Mouse (Mus musculus) cerebellum, postnatal 14 days (tissue): ENCODE measurements at regions not wholly inside any gene's neighbourhood (a gene's known extent, or its start where the extent isn't known, plus 50 kb on each side); places are given as distances from the start of the nearest gene placed in this dataset.
A peak's percentile ranks its signal among the peaks of the same experiment; 100 is the strongest.

Source experiments
- DNase-seq, 2 experiments: peaks; one replicate each; pipeline ENCODE4 v3.0.0; 2021; ENCODE audit warnings: mixed read lengths in 2 of 2

DNA sequence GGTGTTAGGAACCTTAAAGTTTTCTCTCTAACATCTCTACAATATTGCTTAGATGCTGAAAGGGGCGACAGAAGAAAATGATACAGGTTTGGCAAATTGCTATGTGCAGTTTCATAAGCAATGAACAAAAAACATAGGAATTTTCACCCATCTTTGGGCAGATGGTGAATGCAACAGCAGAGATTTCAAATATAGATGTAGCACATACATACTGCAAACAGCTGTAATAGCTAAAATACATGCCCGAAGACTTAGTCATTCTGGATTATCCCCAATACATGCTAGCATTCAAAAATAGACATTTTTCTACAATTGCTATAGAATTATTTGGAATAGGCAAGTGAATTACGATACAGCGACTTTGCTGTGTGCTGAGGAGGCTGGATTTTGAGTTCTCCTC, 544.1 kb downstream of the D3Ertd751e start:
- no peak for DNase-seq

DNA sequence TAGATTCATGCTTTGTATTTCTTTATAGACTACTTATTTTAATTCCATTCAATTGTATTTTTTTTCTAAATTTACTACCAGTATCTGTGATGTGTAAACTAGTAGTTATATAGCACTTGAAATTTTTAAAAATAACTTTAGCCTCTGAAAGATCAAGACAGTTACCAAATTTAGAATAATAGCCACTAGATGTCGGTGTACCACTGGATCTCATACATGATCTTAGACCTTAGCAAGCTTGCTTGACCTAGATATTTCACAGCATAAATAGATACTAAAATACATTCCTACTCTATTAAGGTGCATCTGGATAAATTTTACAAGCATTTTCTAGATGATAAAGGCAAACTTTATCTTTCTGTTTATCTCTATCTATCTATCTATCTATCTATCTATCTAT, 570.0 kb downstream of the D3Ertd751e start:
- DNase-seq: no peak

DNA sequence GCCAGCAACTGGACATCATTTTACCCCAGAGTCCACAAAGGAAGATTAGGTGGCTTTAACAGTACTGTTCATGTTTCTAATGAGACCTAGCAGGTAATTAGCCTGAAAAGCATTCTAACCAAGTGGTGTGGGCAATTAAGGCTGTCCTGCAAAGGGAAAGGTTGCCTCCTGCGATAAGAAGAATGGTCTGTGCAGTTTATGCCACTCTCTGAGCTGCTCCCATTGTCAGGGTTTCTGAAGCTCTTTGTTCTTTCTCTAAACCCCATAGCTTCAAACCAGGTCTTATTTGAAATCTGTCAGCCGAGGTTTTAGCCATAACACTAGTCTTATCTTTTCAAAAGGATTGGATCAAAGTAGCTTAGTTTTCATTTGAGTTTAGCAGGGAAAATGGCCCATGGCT, 585.3 kb downstream of the D3Ertd751e start:
- DNase-seq: no peak

DNA sequence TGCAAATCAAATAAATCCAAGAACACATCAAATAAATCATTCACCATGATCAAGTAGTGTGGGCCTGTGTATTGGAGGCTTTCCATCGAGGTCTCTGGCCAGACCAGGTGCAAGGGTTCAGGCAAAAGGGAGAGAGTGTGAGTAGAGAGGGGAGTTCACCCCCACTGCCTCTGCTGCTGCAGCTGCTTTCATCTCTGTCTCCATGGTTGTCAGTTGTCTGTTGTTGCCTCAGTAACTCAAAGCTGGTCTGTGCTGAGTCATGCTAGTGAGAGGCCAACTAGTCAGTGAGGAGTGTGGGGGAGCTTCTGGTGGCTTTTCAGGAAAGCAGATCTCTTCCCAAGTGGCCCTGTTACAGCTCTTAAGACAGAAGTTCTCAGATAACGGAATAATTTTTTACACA, 600.4 kb downstream of the D3Ertd751e start:
- no peak for DNase-seq

DNA sequence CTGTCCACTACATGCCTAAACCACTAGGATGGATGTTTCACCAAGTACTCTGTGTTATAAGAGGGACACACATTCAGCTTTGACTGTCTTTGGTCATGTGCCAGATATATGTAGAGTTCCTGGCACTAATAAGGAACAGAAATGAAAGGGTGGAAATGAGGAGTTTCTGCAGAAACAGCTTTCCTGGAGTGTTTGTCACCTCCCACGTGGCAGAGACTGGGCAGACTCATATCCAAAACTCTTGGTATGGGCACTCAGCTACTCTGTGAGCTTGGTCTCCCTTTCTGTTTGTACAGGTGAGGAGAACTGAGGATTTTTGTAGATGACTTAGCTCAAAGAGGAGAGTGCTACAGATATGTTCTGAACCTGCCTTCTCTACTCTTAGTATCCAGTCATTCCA, 634.4 kb downstream of the D3Ertd751e start:
- no peak for DNase-seq

DNA sequence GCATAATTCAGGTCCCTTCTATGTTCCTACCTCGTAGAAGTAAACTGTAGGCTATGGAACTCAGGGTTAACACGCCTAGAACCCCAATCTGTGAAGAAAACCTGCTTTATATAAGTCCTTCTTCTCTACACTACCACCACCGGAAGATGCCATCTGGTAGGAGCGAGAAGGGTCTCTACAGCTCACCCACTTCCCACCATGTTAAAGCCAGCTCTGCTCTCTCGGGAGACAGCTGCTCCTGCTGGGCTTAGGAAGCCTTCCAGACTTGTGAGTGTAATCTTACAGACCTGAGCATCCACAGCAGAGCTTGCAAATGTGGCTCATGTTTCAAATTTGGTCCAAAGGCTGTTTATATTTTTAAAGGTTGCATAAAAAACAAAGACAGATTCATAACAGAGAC, 639.7 kb downstream of the D3Ertd751e start:
- peak; percentile 65 for DNase-seq

DNA sequence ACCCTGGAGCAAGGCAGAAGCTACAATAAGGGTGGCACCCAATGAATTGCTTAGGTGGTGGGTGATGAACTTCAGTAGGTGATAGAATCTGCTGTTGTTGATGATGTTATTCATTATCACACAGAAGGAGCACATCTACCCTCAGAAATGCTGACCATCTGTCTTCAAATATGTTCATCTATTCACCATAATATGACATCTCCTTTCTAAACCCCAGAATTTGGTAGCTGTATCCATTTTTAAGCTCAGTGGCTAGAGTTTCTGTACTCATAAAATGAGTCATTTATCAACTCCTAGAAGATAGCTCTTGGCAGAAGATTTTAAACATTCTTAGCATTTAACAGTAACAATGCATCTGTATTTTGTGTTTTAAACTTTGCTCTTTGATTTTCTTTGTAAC, 660.3 kb downstream of the D3Ertd751e start:
- DNase-seq: no peak

DNA sequence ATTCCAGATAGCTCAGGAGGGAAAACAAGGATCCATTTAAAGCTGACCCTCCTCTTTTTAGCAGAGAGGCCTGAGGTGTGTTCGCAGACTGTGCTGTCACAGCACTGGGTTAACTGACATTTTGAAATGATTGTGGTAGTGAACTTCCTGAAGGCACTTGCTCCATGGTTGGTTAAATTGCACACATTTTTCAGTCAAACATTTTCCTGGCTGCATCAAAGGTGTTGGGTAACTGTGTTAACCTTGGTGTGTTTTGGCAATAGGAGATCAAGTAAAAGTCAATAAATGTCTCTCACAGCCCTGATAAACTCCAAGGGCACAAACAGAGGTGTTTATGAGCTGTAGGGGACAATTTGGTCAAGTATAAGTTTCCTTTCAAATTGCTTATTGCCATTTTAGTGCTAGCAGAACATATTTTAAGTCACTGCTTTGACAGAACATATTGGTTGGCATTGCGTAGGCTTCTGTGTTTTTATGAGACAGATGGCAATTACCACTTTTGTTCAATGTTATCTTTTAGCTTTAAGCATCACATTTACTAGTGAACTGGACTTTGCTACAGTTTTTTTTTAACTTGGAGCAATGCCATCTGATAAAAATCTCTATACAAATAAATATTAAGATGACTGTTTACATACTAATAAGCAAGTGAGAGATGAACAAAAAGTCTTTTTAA, 666.7 kb downstream of the D3Ertd751e start:
- no peak for DNase-seq

DNA sequence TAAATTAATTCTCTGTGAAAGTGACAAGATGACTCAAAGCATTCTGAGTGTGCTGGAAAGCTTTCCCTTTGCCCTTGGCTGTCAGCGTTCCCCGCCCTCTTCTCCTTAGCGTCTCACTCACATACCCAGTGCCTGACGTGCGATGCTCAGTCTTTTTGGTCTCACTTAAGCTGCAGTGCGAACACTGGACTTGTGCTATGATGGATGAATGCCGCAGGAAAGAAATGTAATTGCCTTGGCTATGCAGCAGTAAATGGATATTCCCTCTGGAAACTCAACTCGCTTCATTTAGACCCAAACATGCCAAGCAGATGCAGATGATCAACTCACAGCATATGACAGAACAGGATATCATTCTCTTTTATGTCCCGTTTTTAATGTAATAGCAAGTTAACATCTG, 685.0 kb downstream of the D3Ertd751e start:
- no peak for DNase-seq

DNA sequence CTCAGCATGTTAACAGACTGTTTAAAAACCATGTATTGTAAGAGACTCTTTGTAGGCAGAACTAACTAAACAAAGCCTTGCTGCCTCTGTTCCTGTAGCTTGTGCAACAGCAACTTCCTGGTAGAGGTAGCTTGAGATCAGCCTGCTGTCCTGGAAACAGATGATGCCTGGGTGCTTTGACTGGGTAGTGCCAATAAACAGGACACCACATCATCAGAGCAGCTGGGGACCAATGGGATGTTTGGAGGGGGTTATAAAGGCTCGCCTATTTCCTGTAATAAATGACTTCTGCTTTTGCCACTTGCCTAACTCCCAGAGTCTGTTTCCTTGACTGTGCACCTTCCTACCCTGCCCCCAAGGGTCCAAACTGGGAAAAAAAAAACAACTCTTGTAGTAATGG, 707.2 kb downstream of the D3Ertd751e start:
- no peak for DNase-seq

DNA sequence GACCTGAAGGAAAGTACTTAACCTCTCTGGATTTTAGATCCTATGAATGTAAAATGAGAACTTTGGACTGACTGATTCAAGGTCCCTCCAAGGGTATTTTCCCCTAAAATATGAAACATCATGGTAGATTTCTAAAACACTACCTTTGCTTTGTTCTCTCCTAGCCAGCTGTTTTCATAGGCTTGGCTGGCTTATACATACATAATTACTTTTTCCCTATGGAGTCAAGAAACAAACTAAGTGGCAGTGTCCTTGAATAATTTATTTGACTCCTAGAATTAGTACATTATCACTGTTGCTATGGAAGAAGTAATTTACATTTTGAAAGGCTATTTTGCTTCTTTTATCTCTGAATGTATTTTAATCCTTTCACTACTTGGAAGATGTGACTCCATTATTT, 721.9 kb downstream of the D3Ertd751e start:
- DNase-seq: no peak

DNA sequence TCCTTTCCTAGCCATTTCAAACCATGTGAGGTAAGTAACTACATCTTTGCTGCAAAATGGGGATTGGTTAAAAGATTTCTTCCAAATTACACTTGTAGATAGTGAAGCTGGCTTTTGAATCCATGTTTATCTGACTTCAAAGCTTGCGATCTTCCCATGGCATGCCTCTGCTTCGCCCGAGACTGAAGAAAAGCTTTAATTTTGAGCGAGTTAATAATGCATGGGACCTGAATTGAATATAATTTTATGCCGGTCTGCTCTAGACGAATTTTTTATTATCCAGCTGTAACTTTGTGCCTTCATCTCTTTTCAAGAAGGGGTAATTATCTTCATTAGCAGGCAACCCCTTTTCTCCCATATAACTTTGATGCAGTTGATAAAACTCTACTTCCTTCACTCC, 724.7 kb downstream of the D3Ertd751e start:
- no peak for DNase-seq

DNA sequence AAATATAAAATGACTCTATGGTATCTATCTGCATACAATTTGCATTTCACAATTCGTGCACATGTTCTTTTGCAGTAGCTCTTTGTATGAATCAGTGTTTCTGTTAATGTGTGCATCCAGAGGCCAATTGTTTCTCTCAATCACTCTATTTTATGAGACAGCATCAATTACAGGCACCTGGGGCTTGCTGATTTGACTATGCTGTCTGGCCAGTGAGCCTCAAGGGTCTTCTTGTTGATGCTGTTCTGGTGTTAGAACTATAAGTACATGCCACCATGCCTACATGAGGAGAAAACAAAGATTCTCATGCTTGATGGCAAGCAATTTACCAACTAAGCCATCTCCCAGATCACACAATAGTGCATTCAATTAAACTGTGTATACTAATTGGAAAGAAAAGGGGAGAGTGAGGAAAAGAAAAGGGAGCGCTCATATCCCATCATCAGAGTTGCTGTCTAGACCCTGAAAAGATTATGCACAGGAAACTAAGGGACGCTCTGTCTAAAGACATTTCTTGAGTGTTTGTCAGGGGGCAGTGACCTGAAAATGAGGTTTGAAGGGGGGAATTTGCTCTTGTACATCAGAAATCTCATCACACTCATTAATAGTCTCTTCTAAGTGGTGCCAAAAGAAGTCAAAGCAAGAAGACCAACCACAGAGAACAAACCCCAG, 772.6 kb downstream of the D3Ertd751e start:
- DNase-seq: no peak

DNA sequence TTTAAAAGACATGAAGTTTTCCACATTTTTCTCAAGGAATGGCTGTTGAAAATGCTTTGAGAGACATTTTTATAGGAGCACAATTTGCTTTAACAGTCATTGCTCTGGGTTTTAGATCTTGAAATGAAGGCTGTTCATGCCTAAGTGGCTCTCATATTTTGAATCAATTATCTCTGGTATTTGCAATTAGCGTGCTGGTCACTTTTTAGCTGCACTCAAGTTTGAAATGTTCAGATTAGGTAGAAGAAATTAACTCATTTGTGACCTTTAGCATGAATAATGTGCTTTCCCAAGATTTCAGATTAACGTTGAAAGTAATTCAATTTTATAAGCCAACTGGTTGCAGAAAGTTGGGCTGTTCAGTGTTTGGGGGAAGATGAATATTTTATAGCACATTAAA, 773.9 kb downstream of the D3Ertd751e start:
- no peak for DNase-seq

DNA sequence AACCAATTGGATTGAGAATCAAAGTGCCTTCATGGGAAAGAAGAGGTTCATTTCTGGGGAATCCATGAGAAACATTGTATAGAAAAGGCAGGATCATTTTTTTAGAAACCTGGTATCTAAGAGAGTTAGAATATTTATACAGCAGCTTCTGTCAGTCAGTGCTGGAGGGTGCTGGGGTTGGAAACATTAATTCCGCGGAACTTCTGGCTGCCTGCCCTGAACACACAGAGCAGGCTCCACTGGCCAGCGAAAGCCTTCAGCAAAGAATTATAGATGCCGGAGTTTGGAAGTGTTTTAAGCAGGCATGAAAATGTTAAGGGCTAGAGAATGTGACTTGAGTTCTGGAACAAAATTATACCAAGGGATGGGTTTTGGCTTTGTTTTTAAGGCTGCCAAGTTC, 789.0 kb downstream of the D3Ertd751e start:
- peak; percentile 70 to 72 for DNase-seq

DNA sequence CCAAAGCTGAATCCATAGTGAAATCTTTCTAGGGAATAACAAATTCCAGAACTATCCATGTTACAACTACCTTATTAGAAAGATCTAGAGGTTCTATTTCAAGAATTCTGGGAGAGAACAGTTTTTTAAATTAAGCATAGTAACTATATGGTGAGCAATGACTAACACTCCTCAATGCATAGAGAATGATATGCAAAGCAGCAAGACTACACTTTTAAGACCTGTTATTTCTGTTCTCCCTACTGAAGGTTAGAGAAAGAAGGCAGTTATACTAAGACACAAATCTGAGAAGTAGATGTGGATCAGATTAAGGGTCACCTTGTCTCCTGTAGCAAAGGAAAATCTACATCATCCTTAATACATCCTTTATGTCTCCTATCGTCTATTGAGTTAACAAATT, 824.3 kb downstream of the D3Ertd751e start:
- no peak for DNase-seq

DNA sequence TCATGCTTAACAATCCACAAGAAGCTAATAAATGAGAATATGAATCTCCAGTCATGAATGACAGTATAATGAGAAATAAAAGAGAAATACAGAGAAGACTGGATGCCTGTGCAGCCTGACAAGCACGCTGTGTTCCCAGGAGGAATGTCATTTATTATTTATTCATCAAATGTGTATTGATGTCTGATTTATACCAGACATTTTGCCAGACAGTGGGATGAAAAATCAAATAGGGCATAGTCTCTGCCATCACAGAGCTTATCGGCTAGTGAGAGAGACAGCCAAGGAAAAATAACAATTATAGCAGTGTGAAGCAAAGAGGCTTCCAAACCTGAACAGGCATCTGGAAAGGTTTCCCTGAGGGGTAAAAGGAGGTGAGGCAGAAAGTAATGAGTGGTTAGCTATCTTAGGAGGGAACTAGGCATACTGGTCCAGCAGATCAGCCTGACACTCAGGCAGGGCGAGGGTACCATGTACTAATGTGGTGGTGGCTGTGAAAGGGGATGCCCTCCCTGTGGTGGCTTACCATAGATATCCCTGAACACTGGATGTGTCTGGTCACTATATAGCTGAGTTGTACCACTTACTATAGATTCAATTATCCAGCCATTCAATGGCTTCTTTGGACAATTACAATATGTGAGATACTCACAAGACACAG, 828.1 kb downstream of the D3Ertd751e start:
- peak; percentile 1 to 3 for DNase-seq

DNA sequence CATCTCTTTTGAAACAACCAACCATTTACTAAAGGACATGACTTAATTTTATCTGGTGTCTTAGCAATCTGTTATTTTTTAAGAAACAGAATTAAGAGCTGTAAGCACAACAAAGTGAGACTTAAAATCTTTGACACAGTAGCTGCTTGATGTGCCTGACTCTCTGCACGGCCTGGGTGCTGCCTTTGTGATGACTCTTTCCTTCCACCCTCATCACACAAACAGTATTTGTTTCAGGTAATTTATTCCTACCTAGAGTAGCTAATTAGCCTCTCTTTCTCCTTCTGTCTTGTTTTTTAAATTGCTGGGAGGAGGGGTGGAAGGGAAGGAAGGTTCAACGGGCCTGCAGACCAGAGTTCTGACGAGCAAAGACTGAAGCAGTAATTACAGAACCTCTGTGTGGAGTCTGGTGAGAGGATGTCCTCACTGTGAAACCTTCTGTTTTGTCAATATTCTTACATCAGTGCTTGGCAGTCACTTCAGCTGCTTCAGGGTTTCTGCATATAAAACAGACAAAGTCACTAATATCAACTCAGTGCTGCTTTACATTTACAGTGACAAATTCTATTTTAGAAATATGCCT, 829.6 kb downstream of the D3Ertd751e start:
- peak; percentile 1 to 9 for DNase-seq

DNA sequence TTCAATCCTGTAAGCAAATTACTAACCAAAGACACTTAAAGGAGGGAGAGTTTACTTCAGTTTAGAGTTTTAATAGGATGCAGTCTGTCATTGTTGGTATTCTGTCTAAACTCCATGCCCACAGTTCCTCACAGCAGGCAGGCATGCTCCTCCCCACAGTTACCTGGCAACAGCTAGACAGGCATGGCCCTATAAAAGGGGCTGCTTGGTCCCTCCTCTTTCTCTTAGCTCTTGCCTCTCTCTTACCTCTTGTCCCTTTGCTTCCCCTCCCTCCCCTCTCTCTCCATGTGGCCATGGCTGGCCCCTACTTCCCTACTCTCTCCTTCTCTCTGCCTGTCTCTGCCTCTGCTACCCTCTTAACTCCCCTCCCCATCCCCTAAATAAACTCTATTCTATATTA, 830.7 kb downstream of the D3Ertd751e start:
- DNase-seq: peak; percentile 1 to 11

DNA sequence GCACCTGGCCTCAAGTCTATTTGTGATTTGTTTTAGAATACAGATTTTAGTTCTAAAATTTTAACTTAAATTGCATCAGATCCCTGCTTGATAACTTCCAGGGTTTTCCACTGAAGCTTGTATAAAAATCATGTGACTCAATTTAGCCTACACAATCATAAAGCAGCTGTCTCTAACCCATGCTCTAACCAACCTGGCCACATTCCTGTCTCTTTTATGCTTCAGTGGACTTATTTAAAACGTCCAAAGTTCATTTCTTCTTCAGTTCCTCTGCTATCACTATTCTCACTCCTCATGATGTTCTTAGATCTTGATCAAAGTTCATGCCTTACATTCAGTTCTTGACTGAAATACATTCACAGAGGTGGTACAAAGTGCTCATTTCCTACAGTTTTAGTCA, 839.9 kb downstream of the D3Ertd751e start:
- DNase-seq: no peak

DNA sequence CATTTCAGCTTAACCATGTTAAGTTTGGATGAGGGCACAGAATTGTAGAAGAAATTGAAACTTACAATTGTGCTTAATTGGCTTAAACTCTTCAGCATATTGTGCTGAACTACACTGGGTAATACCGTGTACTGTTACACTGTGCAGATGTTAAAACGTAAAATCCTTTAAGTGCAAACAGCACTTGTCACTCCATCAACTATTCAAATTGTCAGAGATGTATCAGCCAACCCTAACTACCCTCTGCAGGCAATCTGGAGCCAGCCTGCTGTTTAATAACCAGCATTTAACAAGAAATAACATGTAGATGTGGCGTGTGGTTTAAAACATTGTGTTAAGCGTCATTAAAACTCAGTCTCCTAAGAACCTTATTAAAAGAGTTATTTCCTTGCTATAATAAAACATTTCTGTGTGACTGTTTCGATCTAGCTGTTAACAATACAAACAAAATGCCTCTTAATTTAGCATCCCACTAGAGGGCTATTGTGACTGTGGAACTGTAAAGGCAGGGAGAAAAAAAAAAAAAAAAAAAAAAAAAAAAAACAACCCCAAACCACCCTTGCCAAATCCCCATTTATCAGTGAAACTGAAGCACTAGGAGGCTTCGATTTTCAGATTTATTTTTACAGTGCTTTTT, 845.0 kb downstream of the D3Ertd751e start:
- no peak for DNase-seq

DNA sequence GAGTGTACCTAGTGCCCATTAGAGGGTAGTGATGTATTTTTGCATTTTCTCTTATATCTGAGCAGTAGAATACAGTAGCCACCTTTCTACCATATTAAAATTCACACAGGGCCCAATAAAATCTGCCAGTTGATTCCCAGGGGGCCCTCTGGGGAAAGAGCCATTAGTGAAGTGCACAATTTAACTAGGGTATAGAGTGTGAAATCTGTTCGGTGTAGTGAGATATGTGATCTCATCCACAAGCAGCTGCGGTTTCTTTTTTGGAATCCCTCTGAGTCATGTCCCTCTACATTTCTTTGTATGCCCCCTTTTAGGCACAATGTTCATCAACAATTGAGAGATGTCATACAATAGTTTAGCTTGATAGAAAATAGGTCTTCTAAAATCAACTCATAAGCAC, 847.1 kb downstream of the D3Ertd751e start:
- DNase-seq: no peak

DNA sequence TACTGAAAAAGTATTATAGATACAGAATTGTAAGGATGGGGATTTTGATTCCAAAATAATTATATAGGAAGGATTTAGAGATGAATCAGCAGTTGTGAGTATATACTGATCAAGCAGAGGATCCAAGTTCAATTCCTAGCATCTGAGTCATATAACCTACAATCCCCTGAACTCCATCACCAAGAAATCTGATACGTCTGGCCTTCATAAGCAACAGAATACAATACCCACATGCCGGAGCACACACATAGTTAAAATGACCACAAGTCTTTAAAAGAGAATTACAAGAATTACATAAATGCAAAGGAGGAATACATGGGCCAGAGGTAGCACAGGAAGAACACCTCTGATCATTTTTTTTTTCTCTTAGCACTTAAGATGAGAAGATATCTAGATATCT, 847.7 kb downstream of the D3Ertd751e start:
- DNase-seq: no peak
